In the genomic region with DNA sequence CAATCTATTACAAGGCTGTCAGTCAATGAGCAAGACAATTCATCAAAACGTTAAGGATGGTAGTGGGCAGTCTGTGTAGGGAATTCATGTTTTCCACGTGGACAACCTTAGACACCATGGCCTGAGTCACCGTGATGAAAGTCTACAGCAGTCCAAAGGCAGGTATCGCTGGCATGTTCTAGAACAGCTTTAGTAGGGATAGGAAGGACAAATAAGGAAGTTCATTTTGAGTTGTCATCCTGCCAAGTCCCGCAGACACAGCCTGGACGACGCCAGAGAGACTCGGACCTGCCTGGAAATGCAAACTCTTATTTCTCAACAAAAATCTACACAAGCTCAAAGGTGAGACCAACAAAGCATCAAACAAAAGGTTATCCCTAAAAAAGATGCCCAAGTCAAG, we compare ENCODE assay signal across 26 mouse cellular contexts. TPM values are rescaled to one million over a fixed set of nuclear protein-coding genes. Genes with fewer than 3 reads are reported as not detected.
A peak's percentile ranks its signal among the peaks of the same experiment; 100 is the strongest.
DNase-seq lines count a peak whose midpoint lies in the region; ATAC-seq and TF ChIP-seq lines count a peak whose summit lies in the region.
"Had no signal": no experiment of that assay in that cellular context is flagged by ENCODE, and none has a peak within 500 bp of the region (broad histone marks: within the 10 kb centered on the region; RNA-seq: fewer than 3 reads in every experiment).

No protein-coding gene starts in this region.

- TF ChIP-seq POLR2A in small intestine, adult 2 months (IDR thresholded peaks at IDR 0.05; ENCODE audit: low read depth, low read length): no peak

- no peaks in the 10 kb centered on the region for H3K27me3 ChIP-seq in intestine, postnatal 0 days (replicated peaks; ENCODE audit: control insufficient read depth, insufficient read depth, low read length)
- no peaks in the 10 kb centered on the region for H3K27me3 ChIP-seq in intestine, embryonic 15.5 days (replicated peaks)
- H3K27me3 ChIP-seq in lung, postnatal 0 days (replicated peaks; ENCODE audit: insufficient read depth, low read length): no peaks in the 10 kb centered on the region
- H3K27me3 ChIP-seq in small intestine, adult 2 months (ENCODE audit: control insufficient read depth, insufficient read depth, low read length): no peaks in the 10 kb centered on the region
- H3K27me3 ChIP-seq: forebrain, embryonic 15.5 days; heart, embryonic 13.5 days; hindbrain, embryonic 13.5 days had no signal

- H3K9me3 ChIP-seq in intestine, postnatal 0 days (ENCODE audit: control insufficient read depth): no peaks in the 10 kb centered on the region
- H3K9me3 ChIP-seq in intestine, embryonic 15.5 days: no peaks in the 10 kb centered on the region
- H3K9me3 ChIP-seq in lung, postnatal 0 days (ENCODE audit: low read length): no peaks in the 10 kb centered on the region
- H3K9me3 ChIP-seq: embryonic facial prominence, embryonic 10.5 days; forebrain, embryonic 15.5 days; heart, embryonic 13.5 days; hindbrain, embryonic 13.5 days; liver, embryonic 13.5 days; midbrain, embryonic 10.5 days had no signal

- H3K27ac ChIP-seq in intestine, postnatal 0 days (ENCODE audit: low read depth, low read length): no peak overlapping the region
- no peak overlapping the region for H3K27ac ChIP-seq in intestine, embryonic 15.5 days
- peak overlapping the region; percentile 34; the same call in 1 of the 2 replicates for H3K27ac ChIP-seq in lung, postnatal 0 days (ENCODE audit: low read length)
- peak overlapping the region; percentile 83 for H3K27ac ChIP-seq in small intestine, adult 2 months (ENCODE audit: insufficient read depth, low read depth, low read length)
- no peak overlapping the region for H3K27ac ChIP-seq in gastrocnemius, adult 2 months
- H3K27ac ChIP-seq: embryonic facial prominence, embryonic 10.5 days; forebrain, embryonic 15.5 days; heart, adult 2 months; heart, embryonic 13.5 days; hindbrain, embryonic 13.5 days; layer of hippocampus, adult 2 months; liver, embryonic 13.5 days; midbrain, embryonic 10.5 days had no signal

- no peaks in the 10 kb centered on the region for H3K36me3 ChIP-seq in intestine, postnatal 0 days (ENCODE audit: control insufficient read depth, insufficient read depth)
- H3K36me3 ChIP-seq in intestine, embryonic 15.5 days: no peaks in the 10 kb centered on the region
- H3K36me3 ChIP-seq in lung, postnatal 0 days (ENCODE audit: insufficient read depth, low read length): no peaks in the 10 kb centered on the region
- no peaks in the 10 kb centered on the region for H3K36me3 ChIP-seq in small intestine, adult 2 months (ENCODE audit: control insufficient read depth, insufficient read depth, low read length)
- H3K36me3 ChIP-seq: embryonic facial prominence, embryonic 10.5 days; forebrain, embryonic 15.5 days; heart, embryonic 13.5 days; hindbrain, embryonic 13.5 days; liver, embryonic 13.5 days; midbrain, embryonic 10.5 days had no signal

- DNase-seq in lung, postnatal 0 days (ENCODE audit: low spot score): peak; percentile 60
- DNase-seq in lung, postnatal 14 days: no peak
- DNase-seq in lung, postnatal 10 days: peak; percentile 38
- DNase-seq in gastrocnemius, adult 2 months: no peak
- no peak for DNase-seq in adrenal gland, postnatal 25 days
- DNase-seq: cerebellum, adult 11 months; cerebellum, adult 9-11 months; gastrocnemius, postnatal 14 days; heart, adult 2 months; heart, postnatal 14 days; kidney, adult 9 months; kidney, postnatal 25 days; layer of hippocampus, postnatal 36 days; liver, embryonic 13.5 days; right cerebral cortex, postnatal 25 days; thymus, postnatal 36 days had no signal

- H3K4me3 ChIP-seq in intestine, postnatal 0 days (ENCODE audit: low read depth, low read length): no peak overlapping the region
- H3K4me3 ChIP-seq in intestine, embryonic 15.5 days (replicated peaks): no peak overlapping the region
- no peak overlapping the region for H3K4me3 ChIP-seq in lung, postnatal 0 days (ENCODE audit: low read depth, low read length)
- no peak overlapping the region for H3K4me3 ChIP-seq in small intestine, adult 2 months (ENCODE audit: low read depth, low read length)
- H3K4me3 ChIP-seq in gastrocnemius, adult 2 months: no peak overlapping the region
- H3K4me3 ChIP-seq: embryonic facial prominence, embryonic 10.5 days; forebrain, embryonic 15.5 days; heart, adult 2 months; heart, embryonic 13.5 days; hindbrain, embryonic 13.5 days; layer of hippocampus, adult 2 months; liver, embryonic 13.5 days; midbrain, embryonic 10.5 days had no signal

- TF ChIP-seq CTCF in intestine, postnatal 0 days (IDR thresholded peaks at IDR 0.05; ENCODE audit: low read depth): no peak
- no peak for TF ChIP-seq CTCF in lung, postnatal 0 days (IDR thresholded peaks at IDR 0.05)
- TF ChIP-seq CTCF in small intestine, adult 2 months (IDR thresholded peaks at IDR 0.05; ENCODE audit: extremely low read depth, insufficient read length, insufficient replicate concordance, low read depth, low read length): no peak
- no peak for TF ChIP-seq CTCF in gastrocnemius, adult 2 months (IDR thresholded peaks at IDR 0.05)

- WGBS in intestine, postnatal 0 days: 33% methylated on average over 8 of the region's 8 CpGs
- WGBS in intestine, embryonic 15.5 days: 55% methylated on average over 8 of the region's 8 CpGs
- whole genome bisulfite sequencing in lung, postnatal 0 days: 29% methylated on average over 8 of the region's 8 CpGs
- 8% methylated on average over 8 of the region's 8 CpGs for WGBS in small intestine, adult 2 months

- no peak overlapping the region for H3K9ac ChIP-seq in intestine, postnatal 0 days (ENCODE audit: low read depth, low read length)
- no peak overlapping the region for H3K9ac ChIP-seq in intestine, embryonic 15.5 days
- no peak overlapping the region for H3K9ac ChIP-seq in lung, postnatal 0 days (replicated peaks; ENCODE audit: low read depth)
- H3K9ac ChIP-seq: forebrain, embryonic 15.5 days; heart, embryonic 13.5 days; hindbrain, embryonic 13.5 days; liver, embryonic 13.5 days had no signal

- TF ChIP-seq EP300 in lung, postnatal 0 days (IDR thresholded peaks at IDR 0.05): peak; percentile 18; the same call in 1 of the 2 replicates

- intact Hi-C loops in gastrocnemius, adult 2 months (cut with DNase I): no loop called here

- peaks cover 21% of the 10 kb centered on the region for H3K4me1 ChIP-seq in intestine, postnatal 0 days (replicated peaks; ENCODE audit: control insufficient read depth, insufficient read depth, low read length)
- H3K4me1 ChIP-seq in intestine, embryonic 15.5 days (replicated peaks): peaks cover 18% of the 10 kb centered on the region
- peaks cover 42% of the 10 kb centered on the region for H3K4me1 ChIP-seq in lung, postnatal 0 days (ENCODE audit: insufficient read depth, low read depth, low read length)
- H3K4me1 ChIP-seq in small intestine, adult 2 months (ENCODE audit: control insufficient read depth, insufficient read depth, insufficient read length, low read length): peaks cover 30% of the 10 kb centered on the region

- ATAC-seq in intestine, postnatal 0 days: peak; percentile 50; the same call in 1 of the 2 replicates
- ATAC-seq in intestine, embryonic 15.5 days: no peak
- ATAC-seq in lung, postnatal 0 days: 0 out of 2 replicates have a peak, but pooled peaks have one; percentile 20
- ATAC-seq: forebrain, embryonic 15.5 days; inflammation-experienced regulatory T-cells, adult 6 months had no signal

- H3K4me2 ChIP-seq in intestine, postnatal 0 days (replicated peaks; ENCODE audit: low read depth): no peak overlapping the region
- no peak overlapping the region for H3K4me2 ChIP-seq in intestine, embryonic 15.5 days (replicated peaks)
- no peak overlapping the region for H3K4me2 ChIP-seq in lung, postnatal 0 days (replicated peaks; ENCODE audit: low read depth, low read length)
- H3K4me2 ChIP-seq: forebrain, embryonic 15.5 days; heart, embryonic 13.5 days; hindbrain, embryonic 13.5 days; liver, embryonic 13.5 days had no signal

RNA-seq across cellular contexts. Expression of gene Nfkbia, which starts 32.7 kb away (rescaled TPM):
- polyA plus RNA-seq in intestine, postnatal 0 days (2015; fragmentation: Nextera tagmentation; extraction: Ambion mirVana): 47.1 and 49.7 TPM in 2 replicates
- polyA plus RNA-seq in intestine, embryonic 15.5 days (2015; fragmentation: Nextera tagmentation; extraction: Ambion mirVana): 72.5 and 74.2 TPM in 2 replicates
- polyA plus RNA-seq in lung, postnatal 0 days (2015; fragmentation: Nextera tagmentation; extraction: Ambion mirVana): 184 and 297 TPM in 2 replicates
- polyA plus RNA-seq in small intestine, adult 2 months (2012; rRNA removed): 171 and 272 TPM in 2 replicates
- 10 to 100 TPM; 26.3 to 66.2 TPM for total RNA-seq in gastrocnemius, adult 2 months (2021)
- total RNA-seq in adrenal gland, postnatal 25 days (2021): 74.3 and 77.9 TPM in 2 replicates

Comparison
In these comparisons a context has a peak if more than half of its experiments do, and no peak if none do; other contexts are left out.
1. DNase-seq: peak in lung, postnatal 0 days (single experiment) and lung, postnatal 10 days (single experiment); none in lung, postnatal 14 days (single experiment), gastrocnemius, adult 2 months (single experiment) and adrenal gland, postnatal 25 days (single experiment).
2. H3K27ac ChIP-seq: peak in lung, postnatal 0 days (single experiment) and small intestine, adult 2 months (single experiment); none in intestine, postnatal 0 days (single experiment), intestine, embryonic 15.5 days (single experiment) and gastrocnemius, adult 2 months (single experiment).